Mouse (Mus musculus) midbrain, embryonic 15.5 days (tissue): ENCODE measurements around the gene Tmc6. TPM values are rescaled to one million over a fixed set of nuclear protein-coding genes. Genes with fewer than 3 reads are reported as not detected.

ENCODE experiments used
- ATAC-seq: fragments of 200-750 bp; cut with Nextera tagmentation; replicated peaks from 2 replicates; pipeline ENCODE4 v1.8.0; 2017; ENCODE audit warnings: moderate TSS enrichment
- H3K27ac ChIP-seq: fragments of 300-500 bp; sonication (generic); 2 replicates; pipeline ENCODE4 v1.5.1; 2015; ENCODE audit warnings: mild to moderate bottlenecking, inconsistent platforms
- H3K27me3 ChIP-seq: fragments of 300-500 bp; sonication (generic); replicated peaks from 2 replicates; pipeline ENCODE4 v1.6.1; 2015; ENCODE audit warnings: inconsistent platforms
- H3K36me3 ChIP-seq: fragments of 300-500 bp; sonication (generic); replicated peaks from 2 replicates; pipeline ENCODE4 v1.6.1; 2015; ENCODE audit warnings: inconsistent platforms
- H3K4me1 ChIP-seq: fragments of 300-500 bp; sonication (generic); 2 replicates; pipeline ENCODE4 v1.6.1; 2015; ENCODE audit warnings: inconsistent platforms
- H3K4me2 ChIP-seq: fragments of 300-500 bp; sonication (generic); 2 replicates; pipeline ENCODE4 v1.6.1; 2015; ENCODE audit warnings: inconsistent platforms, mild to moderate bottlenecking, moderate library complexity
- H3K4me3 ChIP-seq: fragments of 300-500 bp; sonication (generic); 2 replicates; pipeline ENCODE4 v1.5.1; 2015; ENCODE audit warnings: mild to moderate bottlenecking, inconsistent platforms
- H3K9ac ChIP-seq: fragments of 300-500 bp; sonication (generic); 2 replicates; pipeline ENCODE4 v1.6.1; 2015; ENCODE audit warnings: mild to moderate bottlenecking, inconsistent platforms
- H3K9me3 ChIP-seq: fragments of 300-500 bp; sonication (generic); 2 replicates; pipeline ENCODE4 v1.6.1; 2016; ENCODE audit warnings: inconsistent platforms
- WGBS: fragments of 180-500 bp; shearing (Covaris S2); methylation state at CpG from one replicate; pipeline ENCODE4 v1.1.7; 2015; ENCODE audit warnings: mixed read lengths; 5-methylcytosine and 5-hydroxymethylcytosine counted together
- polyA plus RNA-seq: library from polyadenylated mRNA; unstranded; fragments of >200 nt; fragmentation: Nextera tagmentation; extraction: Ambion mirVana; gene quantifications from 2 replicates; pipeline ENCODE4 v1.2.1, GENCODE M21; 2015

Gene Tmc6
- polyA plus RNA-seq, 1 experiment from 2014 or later: 5.7 TPM

DNA sequence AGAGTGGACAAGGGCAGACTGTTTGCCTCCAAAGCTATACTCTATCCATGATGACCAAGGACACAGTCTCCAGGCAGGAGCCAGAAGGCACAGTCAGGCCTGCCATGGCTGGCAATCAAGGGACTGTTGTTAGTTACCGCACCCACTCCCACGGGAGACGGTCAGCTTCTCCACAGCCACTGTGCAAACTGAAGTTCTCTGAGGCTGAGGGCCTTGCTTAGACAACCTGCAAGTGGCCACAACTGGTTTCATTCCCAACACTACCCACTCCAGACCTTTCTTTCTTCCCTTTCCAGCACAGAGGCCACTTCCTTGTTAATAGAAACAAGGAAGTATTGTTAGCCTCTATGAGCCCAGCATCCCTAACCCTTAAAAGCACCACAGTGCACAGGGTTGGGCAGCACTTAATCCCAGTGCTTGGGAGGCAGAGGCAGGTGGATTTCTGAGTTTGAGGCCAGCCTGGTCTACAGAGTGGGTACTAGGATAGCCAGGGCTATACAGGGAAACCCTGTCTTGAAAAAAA is 21.2 kb upstream of the Tmc6 start:
- no peaks in the 10 kb centered on the region for H3K36me3 ChIP-seq
- no peaks in the 10 kb centered on the region for H3K9me3 ChIP-seq
- no peak overlapping the region for H3K9ac ChIP-seq
- H3K4me1 ChIP-seq: no peaks in the 10 kb centered on the region
- no peak for ATAC-seq
- H3K4me2 ChIP-seq: no peak overlapping the region
- no peak overlapping the region for H3K27ac ChIP-seq
- no peak overlapping the region for H3K4me3 ChIP-seq
- H3K27me3 ChIP-seq: no peaks in the 10 kb centered on the region
- 92% methylated on average over 3 of the region's 3 CpGs for WGBS

DNA sequence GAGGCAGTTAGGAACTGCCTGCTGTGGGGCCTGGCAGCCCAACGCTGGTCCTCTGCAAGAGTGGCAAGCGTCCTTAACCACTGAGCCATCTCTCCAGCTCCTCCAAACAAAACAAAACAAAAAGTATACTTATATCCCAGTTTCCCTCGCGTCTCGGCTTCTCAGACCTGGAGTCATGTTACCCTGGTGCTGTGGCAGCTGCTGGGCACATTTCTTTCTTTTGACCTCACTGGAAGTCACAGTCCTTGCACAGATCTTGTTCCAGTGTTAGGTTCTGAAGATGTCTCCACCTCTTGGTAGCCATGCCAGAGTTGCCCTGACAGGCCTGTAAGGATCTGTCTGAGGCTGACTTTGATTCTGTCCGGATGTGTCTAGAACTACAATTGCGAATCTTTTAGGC is 19.7 kb upstream of the Tmc6 start:
- whole genome bisulfite sequencing: 82% methylated on average over 7 of the region's 7 CpGs
- Histone ChIP-seq H3K27ac (no peak overlapping the region), H3K27me3 (no peaks in the 10 kb centered on the region), H3K4me2 (no peak overlapping the region), H3K9ac (no peak overlapping the region), H3K36me3 (no peaks in the 10 kb centered on the region), H3K4me3 (no peak overlapping the region), H3K9me3 (no peaks in the 10 kb centered on the region), H3K4me1 (no peaks in the 10 kb centered on the region)
- ATAC-seq: no peak

DNA sequence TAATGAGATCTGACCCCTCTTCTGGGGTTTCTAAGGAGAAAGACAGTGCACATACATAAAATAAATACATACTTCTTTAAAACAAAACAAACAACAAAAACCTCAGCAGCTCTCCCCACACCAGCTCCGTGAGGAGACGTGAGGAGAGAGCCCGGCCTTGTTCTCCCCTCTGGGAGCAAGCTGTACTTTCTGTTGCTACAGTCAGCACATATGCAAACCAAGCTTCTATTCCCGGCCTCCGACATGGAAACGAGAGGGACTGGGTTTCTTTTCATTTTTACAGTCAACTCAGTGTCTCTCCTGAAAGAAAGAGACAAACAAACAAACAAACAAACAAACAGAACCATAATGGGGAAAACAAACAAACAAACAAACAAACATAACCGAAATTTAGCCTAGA is 18.0 kb upstream of the Tmc6 start:
- H3K4me2 ChIP-seq: no peak overlapping the region
- H3K4me1 ChIP-seq: no peaks in the 10 kb centered on the region
- ATAC-seq: no peak
- H3K36me3 ChIP-seq: no peaks in the 10 kb centered on the region
- 88% methylated on average over 7 of the region's 7 CpGs for WGBS
- H3K9ac ChIP-seq: no peak overlapping the region
- H3K27ac ChIP-seq: no peak overlapping the region
- H3K9me3 ChIP-seq: no peaks in the 10 kb centered on the region
- H3K4me3 ChIP-seq: no peak overlapping the region
- no peaks in the 10 kb centered on the region for H3K27me3 ChIP-seq

DNA sequence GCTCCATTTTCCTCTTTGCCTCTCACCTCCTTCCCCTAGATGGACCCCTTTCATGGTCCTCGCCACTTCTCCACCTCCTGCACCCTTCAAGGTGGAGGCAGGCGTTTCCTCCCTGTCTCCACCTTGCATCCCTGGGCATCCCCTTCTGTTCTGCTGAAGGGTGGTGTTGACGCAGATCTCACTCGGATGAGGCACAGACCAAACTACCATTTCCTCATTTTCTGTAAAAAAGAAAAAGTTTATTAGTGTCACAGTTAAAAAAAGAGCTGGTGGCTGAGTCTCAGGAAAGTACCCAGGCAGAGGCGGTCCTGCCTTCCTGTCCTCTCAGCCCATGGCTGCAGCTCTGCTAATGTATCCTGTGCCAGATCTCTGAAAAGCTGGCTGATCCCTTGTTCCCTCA is 17.2 kb upstream of the Tmc6 start:
- no peak for ATAC-seq
- Histone ChIP-seq H3K36me3 (no peaks in the 10 kb centered on the region), H3K4me2 (no peak overlapping the region), H3K27me3 (no peaks in the 10 kb centered on the region), H3K4me3 (no peak overlapping the region), H3K9ac (no peak overlapping the region), H3K4me1 (no peaks in the 10 kb centered on the region), H3K9me3 (no peaks in the 10 kb centered on the region), H3K27ac (no peak overlapping the region)
- WGBS: 71% methylated on average over 5 of the region's 5 CpGs

GRCm38 (mm10) chr11:117798160-117798541 is 16.2 kb upstream of the Tmc6 start:
- Histone ChIP-seq H3K9me3 (no peaks in the 10 kb centered on the region), H3K36me3 (no peaks in the 10 kb centered on the region), H3K9ac (no peak overlapping the region), H3K27ac (no peak overlapping the region), H3K4me3 (no peak overlapping the region), H3K4me2 (no peak overlapping the region), H3K27me3 (no peaks in the 10 kb centered on the region), H3K4me1 (no peaks in the 10 kb centered on the region)
- 45% methylated on average over 2 of the region's 2 CpGs for WGBS
- ATAC-seq: no peak

DNA sequence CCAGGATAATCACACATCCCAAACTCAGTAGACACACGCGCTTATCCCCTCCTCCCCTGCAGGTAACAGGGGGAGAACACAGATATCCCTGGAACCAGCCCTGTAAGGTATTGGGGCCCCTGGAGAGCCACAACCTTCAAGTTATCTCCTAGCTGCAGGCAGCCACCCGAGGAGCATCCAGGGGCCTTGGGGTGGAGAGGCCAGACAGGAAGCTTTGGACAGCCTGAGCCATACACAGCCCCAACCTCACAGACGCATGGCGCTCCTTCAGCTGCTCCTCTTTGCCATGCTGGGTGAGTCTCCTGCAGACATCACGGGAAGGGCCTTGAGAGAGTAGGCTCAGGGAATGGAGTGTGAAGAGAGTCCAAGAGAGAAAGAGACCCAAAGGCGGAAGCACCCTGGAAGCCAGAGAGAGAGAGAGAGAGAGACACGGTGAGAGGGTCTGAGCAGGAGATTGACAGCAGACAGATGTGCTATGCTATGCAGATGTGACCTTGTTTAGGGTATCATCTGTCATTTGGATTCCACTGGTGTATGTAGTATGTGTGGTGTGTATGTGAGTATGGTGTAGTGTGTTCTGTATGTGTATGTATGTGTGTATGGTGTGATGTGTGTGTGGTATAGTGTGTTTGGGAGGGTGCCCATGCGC is 15.6 kb upstream of the Tmc6 start, which contains the start of gene 6030468B19Rik:
TSS of gene 6030468B19Rik (plus strand) at position 150 of the 649 bp plus-strand sequence.
- Histone ChIP-seq H3K36me3 (no peaks in the 10 kb centered on the region), H3K9ac (no peak within 1 kb of the TSS), H3K4me3 (no peak within 1 kb of the TSS), H3K4me2 (no peak within 1 kb of the TSS), H3K27ac (no peak within 1 kb of the TSS), H3K9me3 (no peaks in the 10 kb centered on the region), H3K27me3 (no peaks in the 10 kb centered on the region), H3K4me1 (no peaks in the 10 kb centered on the region)
- WGBS: 61% methylated on average over 9 of the region's 9 CpGs
- no peak for ATAC-seq

DNA sequence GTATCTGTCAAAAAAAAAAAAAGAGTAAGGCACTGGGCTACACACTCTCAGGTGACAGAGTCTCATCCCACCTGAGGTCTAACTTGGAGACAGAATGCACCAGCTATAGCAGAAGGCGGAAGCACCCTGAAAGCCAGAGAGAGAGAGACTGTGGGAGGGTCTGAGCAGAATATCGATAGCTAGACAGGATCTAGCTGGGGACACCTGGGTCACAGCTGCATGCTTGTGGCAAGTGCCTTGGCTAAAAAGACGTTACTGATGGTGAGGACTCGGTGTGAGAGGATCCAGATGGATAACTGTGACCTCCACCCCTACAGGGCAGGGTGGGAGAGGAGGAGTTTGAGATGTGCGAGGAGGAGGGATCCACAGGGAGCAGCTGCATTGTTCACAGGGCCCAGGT is 15.0 kb upstream of the Tmc6 start:
- Histone ChIP-seq H3K36me3 (no peaks in the 10 kb centered on the region), H3K27me3 (peaks cover 5% of the 10 kb centered on the region; the same call in 1 of the 2 replicates), H3K9me3 (no peaks in the 10 kb centered on the region), H3K4me2 (no peak overlapping the region), H3K27ac (no peak overlapping the region), H3K4me3 (no peak overlapping the region), H3K4me1 (no peaks in the 10 kb centered on the region), H3K9ac (no peak overlapping the region)
- 47% methylated on average over 5 of the region's 5 CpGs for WGBS
- ATAC-seq: no peak

GRCm38 (mm10) chr11:117794035-117794551 is 12.1 kb upstream of the Tmc6 start:
- 57% methylated on average over 4 of the region's 4 CpGs for WGBS
- H3K4me3 ChIP-seq: no peak overlapping the region
- no peaks in the 10 kb centered on the region for H3K9me3 ChIP-seq
- H3K27me3 ChIP-seq: peaks cover 19% of the 10 kb centered on the region
- H3K4me2 ChIP-seq: no peak overlapping the region
- H3K9ac ChIP-seq: no peak overlapping the region
- no peaks in the 10 kb centered on the region for H3K4me1 ChIP-seq
- no peaks in the 10 kb centered on the region for H3K36me3 ChIP-seq
- ATAC-seq: no peak
- H3K27ac ChIP-seq: no peak overlapping the region

- Histone ChIP-seq H3K27me3 (peaks cover 19% of the 10 kb centered on the region), H3K9ac (no peak overlapping the region), H3K4me1 (no peaks in the 10 kb centered on the region), H3K9me3 (no peaks in the 10 kb centered on the region), H3K27ac (no peak overlapping the region), H3K4me2 (no peak overlapping the region), H3K4me3 (no peak overlapping the region), H3K36me3 (no peaks in the 10 kb centered on the region)
- 14% methylated on average over 22 of the region's 22 CpGs for WGBS
- no peak for ATAC-seq
Observed at GRCm38 (mm10) chr11:117792281-117792888, 10.4 kb upstream of the Tmc6 start.

GRCm38 (mm10) chr11:117791441-117791761 is 9.4 kb upstream of the Tmc6 start:
- Histone ChIP-seq H3K27ac (no peak overlapping the region), H3K4me3 (no peak overlapping the region), H3K4me2 (no peak overlapping the region), H3K36me3 (no peaks in the 10 kb centered on the region), H3K9ac (no peak overlapping the region), H3K4me1 (no peaks in the 10 kb centered on the region), H3K9me3 (no peaks in the 10 kb centered on the region), H3K27me3 (peaks cover 19% of the 10 kb centered on the region)
- ATAC-seq: no peak
- 85% methylated on average over 9 of the region's 9 CpGs for WGBS

- 35% methylated on average over 23 of the region's 23 CpGs for WGBS
- Histone ChIP-seq H3K4me2 (0 out of 2 replicates have a peak overlapping the region, but pooled peaks have one; percentile 1), H3K4me3 (no peak overlapping the region), H3K9me3 (no peaks in the 10 kb centered on the region), H3K27me3 (peaks cover 19% of the 10 kb centered on the region), H3K9ac (no peak overlapping the region), H3K27ac (no peak overlapping the region), H3K36me3 (no peaks in the 10 kb centered on the region), H3K4me1 (no peaks in the 10 kb centered on the region)
- no peak for ATAC-seq
Observed at GRCm38 (mm10) chr11:117790703-117791440, 8.9 kb upstream of the Tmc6 start.

GRCm38 (mm10) chr11:117790286-117790685 is 8.3 kb upstream of the Tmc6 start:
- H3K27ac ChIP-seq: no peak overlapping the region
- ATAC-seq: no peak
- peaks cover 19% of the 10 kb centered on the region for H3K27me3 ChIP-seq
- no peaks in the 10 kb centered on the region for H3K36me3 ChIP-seq
- H3K9ac ChIP-seq: no peak overlapping the region
- H3K9me3 ChIP-seq: no peaks in the 10 kb centered on the region
- 0 out of 2 replicates have a peak overlapping the region, but pooled peaks have one; percentile 1 for H3K4me2 ChIP-seq
- H3K4me3 ChIP-seq: no peak overlapping the region
- 4% methylated on average over 14 of the region's 14 CpGs for WGBS
- H3K4me1 ChIP-seq: no peaks in the 10 kb centered on the region
